Mouse (Mus musculus) stomach, postnatal 0 days (tissue): ENCODE measurements around the gene Plxnb2. TPM values are rescaled to one million over a fixed set of nuclear protein-coding genes. Genes with fewer than 3 reads are reported as not detected.

Experiments used
- ATAC-seq: fragments of 200-750 bp; cut with Nextera tagmentation; 2 replicates; pipeline ENCODE4 v1.8.0; 2017; ENCODE audit not compliant: low FRiP score, low TSS enrichment
- DNase-seq: peaks from one replicate; pipeline ENCODE4 v3.0.0-alpha.2; 2016; ENCODE audit warnings: low spot score
- H3K27ac ChIP-seq: fragments of 300-500 bp; sonication (generic); replicated peaks from 2 replicates; pipeline ENCODE4 v1.5.1; 2014; ENCODE audit warnings: mild to moderate bottlenecking, control low read depth
- H3K27me3 ChIP-seq: fragments of 300-500 bp; sonication (generic); 2 replicates; pipeline ENCODE4 v1.6.1; 2014; ENCODE audit warnings: low read length; ENCODE audit not compliant: control insufficient read depth, insufficient read depth
- H3K36me3 ChIP-seq: fragments of 300-500 bp; sonication (generic); 2 replicates; pipeline ENCODE4 v1.6.1; 2014; ENCODE audit warnings: low read length, mixed read lengths; ENCODE audit not compliant: control insufficient read depth, insufficient read depth
- H3K4me1 ChIP-seq: fragments of 300-500 bp; sonication (generic); replicated peaks from 2 replicates; pipeline ENCODE4 v1.6.1; 2014; ENCODE audit warnings: antibody characterized with exemption; ENCODE audit not compliant: control insufficient read depth, insufficient read depth
- H3K4me2 ChIP-seq: fragments of 300-500 bp; sonication (generic); replicated peaks from 2 replicates; pipeline ENCODE4 v1.6.1; 2014; ENCODE audit warnings: low read depth, mild to moderate bottlenecking, control low read depth, moderate library complexity
- H3K4me3 ChIP-seq: fragments of 300-500 bp; sonication (generic); 2 replicates; pipeline ENCODE4 v1.5.1; 2014; ENCODE audit warnings: low read depth, low read length, control low read depth
- H3K9ac ChIP-seq: fragments of 300-500 bp; sonication (generic); 2 replicates; pipeline ENCODE4 v1.6.1; 2014; ENCODE audit warnings: mild to moderate bottlenecking, low read length, control low read depth, mixed read lengths
- H3K9me3 ChIP-seq: fragments of 300-500 bp; sonication (generic); 2 replicates; pipeline ENCODE4 v1.6.1; 2016; ENCODE audit warnings: low read length; ENCODE audit not compliant: control insufficient read depth
- CTCF ChIP-seq: IDR thresholded peaks from 2 replicates; pipeline ENCODE4 v1.5.1; 2016; ENCODE audit warnings: antibody characterized with exemption, low read depth, mild to moderate bottlenecking, moderate library complexity
- EP300 ChIP-seq: optimal IDR thresholded peaks from 2 replicates; pipeline ENCODE3; 2016; ENCODE audit warnings: antibody characterized with exemption
- WGBS: fragments of 180-500 bp; shearing (Covaris S2); extraction: QIAGEN DNeasy Blood & Tissue Kit; methylation state at CpG from one replicate; pipeline ENCODE4 v1.1.7; 2014; 5-methylcytosine and 5-hydroxymethylcytosine counted together
- polyA plus RNA-seq: library from polyadenylated mRNA; unstranded; fragments of >200 nt; fragmentation: Nextera tagmentation; extraction: Ambion mirVana; gene quantifications from 2 replicates; pipeline ENCODE4 v1.2.1, GENCODE M21; 2015

Plxnb2 gene
- polyA plus RNA-seq, 1 experiment from 2014 or later = 75.2 TPM

GRCm38 (mm10) chr15:89211716-89212461 is 31.3 kb upstream of the Plxnb2 start:
- WGBS = 3% methylated on average over 28 of the region's 35 CpGs
- peak; percentile 21 for DNase-seq
- peak; percentile 30 for ATAC-seq

GRCm38 (mm10) chr15:89210915-89211715 is 30.5 kb upstream of the Plxnb2 start, which contains the start of gene Ppp6r2:
TSS of gene Ppp6r2 (plus strand) at chr15:89211553.
- Histone ChIP-seq H3K9ac (peak within 1 kb of the TSS; percentile 96), H3K27me3 (no peaks in the 10 kb centered on the region), H3K4me3 (peak within 1 kb of the TSS; percentile 97), H3K4me1 (0 out of 2 replicates have a peak, but pooled peaks cover 2% of the 10 kb centered on the region), H3K27ac (peak within 1 kb of the TSS; percentile 92), H3K36me3 (no peaks in the 10 kb centered on the region), H3K4me2 (peak within 1 kb of the TSS; percentile 86), H3K9me3 (no peaks in the 10 kb centered on the region)
- WGBS = 3% methylated on average over 41 of the region's 73 CpGs
- peak; percentile 88 for DNase-seq
- TF ChIP-seq CTCF (peak; percentile 57), EP300 (no peak)
- ATAC-seq = peak; percentile 80

More at GRCm38 (mm10) chr15:89211716-89212461, 31.3 kb upstream of the Plxnb2 start:
- Histone ChIP-seq H3K27me3 (no peaks in the 10 kb centered on the region), H3K4me3 (peak overlapping the region; percentile 97), H3K4me1 (0 out of 2 replicates have a peak, but pooled peaks cover 2% of the 10 kb centered on the region), H3K4me2 (peak overlapping the region; percentile 86), H3K9me3 (no peaks in the 10 kb centered on the region), H3K9ac (peak overlapping the region; percentile 96), H3K36me3 (no peaks in the 10 kb centered on the region), H3K27ac (peak overlapping the region; percentile 92)
- TF ChIP-seq EP300 (no peak), CTCF (no peak)

GRCm38 (mm10) chr15:89209886-89210761 is 29.5 kb upstream of the Plxnb2 start:
- no peaks in the 10 kb centered on the region for H3K36me3 ChIP-seq
- DNase-seq (peak; percentile 88), ATAC-seq (peak; percentile 48)
- H3K4me1 ChIP-seq = 0 out of 2 replicates have a peak, but pooled peaks cover 2% of the 10 kb centered on the region
- peak overlapping the region; percentile 31; the same call in 1 of the 2 replicates for H3K9ac ChIP-seq
- peak overlapping the region; percentile 92 for H3K27ac ChIP-seq
- peak overlapping the region; percentile 33 for H3K4me3 ChIP-seq
- no peaks in the 10 kb centered on the region for H3K9me3 ChIP-seq
- no peaks in the 10 kb centered on the region for H3K27me3 ChIP-seq
- TF ChIP-seq EP300 = no peak
- TF ChIP-seq CTCF = peak; percentile 86
- WGBS = 8% methylated on average over 22 of the region's 22 CpGs
- peak overlapping the region; percentile 56 for H3K4me2 ChIP-seq

- TF ChIP-seq CTCF (no peak), EP300 (no peak)
- DNase-seq (no peak), ATAC-seq (no peak)
- no peak overlapping the region for H3K27ac ChIP-seq
- 0 out of 2 replicates have a peak, but pooled peaks cover under 1% of the 10 kb centered on the region for H3K4me1 ChIP-seq
- no peaks in the 10 kb centered on the region for H3K9me3 ChIP-seq
- H3K27me3 ChIP-seq = no peaks in the 10 kb centered on the region
- WGBS = 83% methylated on average over 4 of the region's 4 CpGs
- no peak overlapping the region for H3K4me3 ChIP-seq
- no peak overlapping the region for H3K4me2 ChIP-seq
- H3K36me3 ChIP-seq = no peaks in the 10 kb centered on the region
- H3K9ac ChIP-seq = no peak overlapping the region
Observed at GRCm38 (mm10) chr15:89207457-89207856, 26.9 kb upstream of the Plxnb2 start.

GRCm38 (mm10) chr15:89197056-89197455 is 16.5 kb upstream of the Plxnb2 start:
- no peak for TF ChIP-seq EP300
- ATAC-seq = no peak
- WGBS = 65% methylated on average over 15 of the region's 15 CpGs
- DNase-seq = no peak
- peak overlapping the region; percentile 95 for H3K4me3 ChIP-seq
- peak overlapping the region; percentile 99 for H3K27ac ChIP-seq
- no peaks in the 10 kb centered on the region for H3K36me3 ChIP-seq
- peak overlapping the region; percentile 92; the same call in 1 of the 2 replicates for H3K9ac ChIP-seq
- 0 out of 2 replicates have a peak, but pooled peaks cover 6% of the 10 kb centered on the region for H3K4me1 ChIP-seq
- H3K4me2 ChIP-seq = peak overlapping the region; percentile 68
- H3K9me3 ChIP-seq = no peaks in the 10 kb centered on the region
- no peaks in the 10 kb centered on the region for H3K27me3 ChIP-seq
